Mouse (Mus musculus) myocyte (in vitro differentiated cells): ENCODE data around the gene Zdhhc13. TPM values are rescaled to one million over a fixed set of nuclear protein-coding genes. Genes with fewer than 3 reads are reported as not detected.

Source experiments
- H3K27me3 ChIP-seq: one replicate; pipeline ENCODE4 v1.6.1; 2011; ENCODE audit not compliant: control insufficient read depth, insufficient read depth, insufficient read length
- H3K36me3 ChIP-seq: one replicate; pipeline ENCODE4 v1.6.1; 2011; ENCODE audit not compliant: control insufficient read depth, insufficient read depth
- H3K4me2 ChIP-seq: one replicate; pipeline ENCODE4 v1.6.1; 2011; ENCODE audit warnings: low read depth, control low read depth
- H3K4me3 ChIP-seq: one replicate; pipeline ENCODE4 v1.5.1; 2011; ENCODE audit warnings: mild to moderate bottlenecking, control low read depth, moderate library complexity
- H3K79me2 ChIP-seq: one replicate; pipeline ENCODE4 v1.6.1; 2011; ENCODE audit not compliant: control insufficient read depth, insufficient read depth
- H3ac ChIP-seq: one replicate; pipeline ENCODE4 v1.6.1; 2011; ENCODE audit not compliant: control insufficient read depth, insufficient read length
- CEBPB ChIP-seq: IDR thresholded peaks from 2 replicates; pipeline ENCODE4 v1.6.1; 2011; ENCODE audit warnings: mild to moderate bottlenecking, moderate library complexity; ENCODE audit not compliant: poor library complexity, insufficient read depth, severe bottlenecking
- E2F4 ChIP-seq: IDR thresholded peaks from one replicate; pipeline ENCODE4 v1.6.1; 2011; ENCODE audit warnings: mild to moderate bottlenecking, control low read depth, moderate library complexity; ENCODE audit not compliant: insufficient read depth
- MAX ChIP-seq: IDR thresholded peaks from one replicate; pipeline ENCODE4 v1.6.1; 2011; ENCODE audit warnings: low read depth, mild to moderate bottlenecking, control low read depth
- MYOD1 ChIP-seq, 3 experiments: IDR thresholded peaks; one replicate each; pipeline ENCODE4 v1.6.1; 2011; ENCODE audit warnings: control low read depth in 2 of 3, low read depth in 2 of 3, mild to moderate bottlenecking in 2 of 3, moderate library complexity in 1 of 3; ENCODE audit not compliant: insufficient read length in 2 of 3, control insufficient read depth in 1 of 3
- MYOG ChIP-seq, 3 experiments: IDR thresholded peaks; one replicate each; pipeline ENCODE4 v1.6.1; 2011; ENCODE audit warnings: control low read depth in 2 of 3, low read depth in 2 of 3, mild to moderate bottlenecking in 2 of 3; ENCODE audit not compliant: insufficient read length in 2 of 3, control insufficient read depth in 1 of 3, insufficient read depth in 1 of 3
- POLR2A ChIP-seq: IDR thresholded peaks from one replicate; pipeline ENCODE4 v1.6.1; 2011; ENCODE audit warnings: low read depth, mild to moderate bottlenecking, control low read depth, moderate library complexity; ENCODE audit not compliant: insufficient read length
- POLR2AphosphoS2 ChIP-seq: IDR thresholded peaks from one replicate; pipeline ENCODE4 v1.6.1; 2011; ENCODE audit warnings: low read depth, control low read depth; ENCODE audit not compliant: insufficient read length
- REST ChIP-seq: IDR thresholded peaks from one replicate; pipeline ENCODE4 v1.6.1; 2011; ENCODE audit warnings: mild to moderate bottlenecking, control low read depth, moderate library complexity; ENCODE audit not compliant: insufficient read depth, insufficient read length
- SRF ChIP-seq: IDR thresholded peaks from one replicate; pipeline ENCODE4 v1.6.1; 2011; ENCODE audit warnings: low read depth; ENCODE audit not compliant: control insufficient read depth, insufficient read length
- TCF12 ChIP-seq: IDR thresholded peaks from one replicate; pipeline ENCODE4 v1.6.1; 2011; ENCODE audit warnings: mild to moderate bottlenecking, control low read depth; ENCODE audit not compliant: poor library complexity, insufficient read depth, severe bottlenecking
- TCF3 ChIP-seq: IDR thresholded peaks from one replicate; pipeline ENCODE4 v1.6.1; 2011; ENCODE audit warnings: low read depth, control low read depth; ENCODE audit not compliant: insufficient read length
- USF1 ChIP-seq: IDR thresholded peaks from one replicate; pipeline ENCODE4 v1.6.1; 2011; ENCODE audit warnings: low read depth, mild to moderate bottlenecking, control low read depth, moderate library complexity
- polyA plus RNA-seq: library from polyadenylated mRNA; unstranded; fragments of >200 nt; fragmentation: generic; extraction: Trizol; gene quantifications from one replicate; pipeline ENCODE4 v1.2.1, GENCODE M21; 2012; ENCODE audit warnings: missing spikeins

Gene Zdhhc13
- polyA plus RNA-seq, 1 experiment: 9.9 TPM

DNA sequence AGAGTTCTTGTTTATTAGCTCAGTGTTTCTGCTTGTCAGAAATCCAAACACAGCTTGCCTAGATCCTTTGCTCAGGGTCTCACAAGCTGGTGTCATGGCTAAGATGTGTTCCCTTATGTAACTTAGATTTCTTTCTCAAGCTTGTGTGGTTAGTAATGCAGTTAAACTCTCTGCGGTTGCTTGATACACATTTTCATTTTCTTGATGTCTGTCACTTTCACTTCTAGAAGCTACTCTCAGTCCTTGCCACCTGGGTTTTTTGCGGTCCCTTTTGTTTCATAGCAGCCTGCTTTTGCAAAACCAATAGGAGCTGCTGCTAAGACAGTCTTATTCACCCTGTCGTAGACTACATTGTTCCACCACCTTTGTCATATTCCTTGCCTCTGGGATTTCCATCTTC is 6.3 kb downstream of the Zdhhc13 start:
- TF ChIP-seq MYOD1 (IDR thresholded peaks at IDR 0.05; ENCODE audit: control insufficient read depth in 1 of 3, insufficient read length in 2 of 3, low read depth in 2 of 3): no peak
- TF ChIP-seq POLR2AphosphoS2: no peak
- TF ChIP-seq REST: no peak
- TF ChIP-seq TCF3: no peak
- TF ChIP-seq MAX: no peak
- no peak for TF ChIP-seq CEBPB
- TF ChIP-seq MYOG (IDR thresholded peaks at IDR 0.05; ENCODE audit: control insufficient read depth in 1 of 3, insufficient read depth in 1 of 3, insufficient read length in 2 of 3, low read depth in 2 of 3): no peak
- TF ChIP-seq TCF12: no peak
- TF ChIP-seq E2F4: no peak
- TF ChIP-seq POLR2A: no peak
- no peak for TF ChIP-seq SRF
- no peak for TF ChIP-seq USF1
- peaks cover 29% of the 10 kb centered on the region for H3K79me2 ChIP-seq
- H3K4me2 ChIP-seq: no peak overlapping the region
- peaks cover 15% of the 10 kb centered on the region for H3K36me3 ChIP-seq
- no peaks in the 10 kb centered on the region for H3K27me3 ChIP-seq
- H3ac ChIP-seq: no peak overlapping the region
- no peak overlapping the region for H3K4me3 ChIP-seq

GRCm38 (mm10) chr7:48803381-48803780 is 14.6 kb downstream of the Zdhhc13 start:
- Histone ChIP-seq H3K27me3 (no peaks in the 10 kb centered on the region), H3K4me3 (no peak overlapping the region), H3K36me3 (peaks cover 43% of the 10 kb centered on the region), H3K4me2 (no peak overlapping the region), H3K79me2 (no peaks in the 10 kb centered on the region), H3ac (no peak overlapping the region)
- TF ChIP-seq E2F4 (no peak), MAX (no peak), MYOG (IDR thresholded peaks at IDR 0.05; ENCODE audit: control insufficient read depth in 1 of 3, insufficient read depth in 1 of 3, insufficient read length in 2 of 3, low read depth in 2 of 3) (no peak), POLR2A (no peak), TCF3 (no peak), SRF (no peak), REST (no peak), POLR2AphosphoS2 (no peak), CEBPB (no peak)

DNA sequence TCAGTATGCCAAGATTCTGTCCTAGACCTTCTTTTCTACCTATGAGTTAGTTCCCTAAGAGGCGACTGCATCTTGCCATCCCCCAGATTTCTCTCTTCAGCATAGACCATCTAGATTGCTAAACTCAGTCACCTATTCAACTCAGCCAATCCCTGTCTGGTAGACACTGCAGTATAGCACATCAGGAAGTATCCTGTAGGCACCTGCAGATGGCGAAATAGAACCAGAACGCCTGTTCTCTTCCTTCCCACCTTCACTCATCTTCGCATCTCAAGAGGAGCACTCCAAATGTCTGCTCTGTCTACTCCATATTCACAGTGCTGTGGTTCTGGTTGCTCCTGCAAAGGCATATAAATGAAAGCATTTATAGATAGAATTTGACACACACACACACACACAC is 17.8 kb downstream of the Zdhhc13 start:
- Histone ChIP-seq H3K27me3 (no peaks in the 10 kb centered on the region), H3K79me2 (no peaks in the 10 kb centered on the region), H3K4me3 (no peak overlapping the region), H3ac (no peak overlapping the region), H3K36me3 (peaks cover 38% of the 10 kb centered on the region), H3K4me2 (no peak overlapping the region)
- no peak for TF ChIP-seq TCF12
- no peak for TF ChIP-seq CEBPB
- no peak for TF ChIP-seq MYOG (IDR thresholded peaks at IDR 0.05; ENCODE audit: control insufficient read depth in 1 of 3, insufficient read depth in 1 of 3, insufficient read length in 2 of 3, low read depth in 2 of 3)
- TF ChIP-seq E2F4: no peak
- TF ChIP-seq POLR2AphosphoS2: no peak
- no peak for TF ChIP-seq MYOD1 (IDR thresholded peaks at IDR 0.05; ENCODE audit: control insufficient read depth in 1 of 3, insufficient read length in 2 of 3, low read depth in 2 of 3)
- TF ChIP-seq USF1: no peak
- no peak for TF ChIP-seq REST
- TF ChIP-seq TCF3: no peak

DNA sequence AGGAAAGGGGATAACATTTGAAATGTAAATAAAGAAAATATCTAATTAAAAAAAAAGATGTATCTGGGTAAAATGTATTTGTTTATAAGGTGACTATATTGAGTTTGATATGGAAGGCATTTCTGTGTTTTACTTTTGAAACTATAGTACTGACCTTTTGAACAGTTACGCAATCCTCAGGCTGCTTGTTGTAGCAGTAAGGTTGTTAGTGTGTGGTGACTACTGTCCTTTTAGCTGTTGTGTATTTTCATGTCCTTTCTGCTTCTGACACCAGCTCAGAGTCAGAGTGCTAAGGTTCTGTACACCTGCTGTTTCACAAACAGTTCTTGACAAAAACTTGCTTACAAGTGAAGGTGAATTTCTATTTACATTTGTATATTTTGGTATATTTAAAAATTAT is 21.8 kb downstream of the Zdhhc13 start:
- Histone ChIP-seq H3ac (no peak overlapping the region), H3K36me3 (peaks cover 21% of the 10 kb centered on the region), H3K27me3 (no peaks in the 10 kb centered on the region), H3K4me2 (no peak overlapping the region), H3K79me2 (no peaks in the 10 kb centered on the region), H3K4me3 (no peak overlapping the region)
- TF ChIP-seq REST (no peak), USF1 (no peak), POLR2AphosphoS2 (no peak), TCF3 (no peak)

DNA sequence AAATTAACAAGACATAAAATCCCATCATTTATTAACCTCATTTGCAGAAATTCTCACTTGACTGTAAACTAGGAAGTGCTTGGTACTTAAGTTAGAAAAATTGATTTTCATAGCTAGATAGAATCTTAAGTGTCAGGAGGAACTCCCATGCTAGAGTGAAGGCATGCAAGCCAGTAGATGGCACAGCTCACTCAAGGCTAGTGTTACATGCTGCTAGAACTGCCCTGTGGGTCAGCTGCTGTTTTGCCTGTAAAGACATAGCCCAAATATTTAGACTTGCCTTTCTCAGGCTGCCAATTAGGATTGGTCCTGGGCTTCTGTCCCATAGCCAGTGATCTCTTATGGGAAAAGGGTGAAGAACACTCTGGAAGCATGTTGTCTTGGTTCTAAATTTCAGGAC is 23.6 kb downstream of the Zdhhc13 start:
- H3K4me3 ChIP-seq: no peak overlapping the region
- TF ChIP-seq E2F4 (no peak), REST (no peak), TCF12 (no peak), MYOG (IDR thresholded peaks at IDR 0.05; ENCODE audit: control insufficient read depth in 1 of 3, insufficient read depth in 1 of 3, insufficient read length in 2 of 3, low read depth in 2 of 3) (peak in 1 of 3 experiments; percentile 22)
- peaks cover 25% of the 10 kb centered on the region for H3K36me3 ChIP-seq

More for the DNA sequence above, 23.6 kb downstream of the Zdhhc13 start:
- Histone ChIP-seq H3ac (no peak overlapping the region), H3K79me2 (no peaks in the 10 kb centered on the region), H3K27me3 (no peaks in the 10 kb centered on the region), H3K4me2 (no peak overlapping the region)
